Mouse (Mus musculus) bone marrow macrophage, adult 2 months (primary cell): Measurements from ENCODE around the gene Ciita. TPM values are rescaled to one million over a fixed set of nuclear protein-coding genes. Genes with fewer than 3 reads are reported as not detected.

Source experiments
- H3K27ac ChIP-seq: 2 replicates; pipeline ENCODE4 v1.5.1; 2012; ENCODE audit warnings: low read depth, low read length; ENCODE audit not compliant: insufficient read depth
- H3K4me1 ChIP-seq: 2 replicates; pipeline ENCODE4 v1.6.1; 2012; ENCODE audit warnings: low read length; ENCODE audit not compliant: control insufficient read depth, insufficient read depth
- H3K4me3 ChIP-seq: 2 replicates; pipeline ENCODE4 v1.5.1; 2012; ENCODE audit warnings: mild to moderate bottlenecking, low read length, moderate library complexity; ENCODE audit not compliant: insufficient read depth
- CTCF ChIP-seq: IDR thresholded peaks from 2 replicates; pipeline ENCODE4 v1.5.1; 2012; ENCODE audit warnings: low read depth, mild to moderate bottlenecking, low read length, moderate library complexity
- POLR2A ChIP-seq: IDR thresholded peaks from 2 replicates; pipeline ENCODE4 v1.6.1; 2012; ENCODE audit warnings: mild to moderate bottlenecking, low read depth, low read length, borderline replicate concordance
- polyA plus RNA-seq: library from polyadenylated mRNA; stranded (reverse); fragments of >200 nt; gene quantifications from 2 replicates; pipeline ENCODE4 v1.2.4, GENCODE M21; 2012; ENCODE audit not compliant: missing spikeins, insufficient read depth, insufficient read length

Gene Ciita
- polyA plus RNA-seq, 1 experiment: 67.4 TPM

DNA sequence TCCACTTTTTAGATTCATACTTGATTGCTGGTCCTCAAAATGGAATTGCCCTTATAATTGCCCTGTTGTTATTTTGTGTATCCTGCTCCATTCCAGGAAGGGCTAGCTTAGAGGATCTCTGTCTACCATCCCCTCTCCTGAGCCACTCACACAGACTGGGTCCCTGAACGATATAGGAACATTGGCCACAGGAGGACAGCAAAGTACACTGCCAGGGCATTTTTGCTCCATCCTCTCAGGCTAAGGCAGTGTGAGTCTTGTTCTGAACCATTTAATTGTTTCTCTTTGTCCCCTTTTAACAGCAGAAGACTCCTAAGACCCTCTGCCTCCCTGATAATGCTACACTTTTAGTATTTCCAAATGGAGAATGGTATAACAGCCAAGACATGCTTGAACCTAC, 90.8 kb downstream of the Ciita start:
- H3K27ac ChIP-seq: no peak overlapping the region
- H3K4me3 ChIP-seq: no peak overlapping the region
- no peak for TF ChIP-seq POLR2A
- H3K4me1 ChIP-seq: peaks cover 14% of the 10 kb centered on the region

DNA sequence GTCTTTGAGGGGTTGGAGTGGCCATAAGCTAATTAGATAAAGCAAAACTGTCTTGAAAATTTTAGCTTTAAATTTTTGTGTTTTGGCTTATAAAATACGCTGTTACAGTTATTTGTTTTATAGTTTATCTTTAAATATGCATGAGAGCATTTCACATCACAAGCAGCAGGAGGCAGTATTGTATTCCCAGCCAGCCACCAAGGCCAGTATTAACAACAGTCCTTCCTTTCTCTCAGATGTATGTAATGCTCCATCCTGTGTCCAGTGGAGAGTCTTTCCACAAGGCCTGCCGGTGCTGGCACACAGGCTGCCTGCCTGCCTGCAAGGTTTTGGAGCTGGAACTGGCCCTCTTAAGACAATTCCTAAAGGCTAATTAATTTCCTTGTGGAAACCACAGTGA, 92.0 kb downstream of the Ciita start:
- Histone ChIP-seq H3K27ac (no peak overlapping the region), H3K4me1 (peaks cover 14% of the 10 kb centered on the region), H3K4me3 (no peak overlapping the region)
- TF ChIP-seq POLR2A (no peak), CTCF (no peak)

DNA sequence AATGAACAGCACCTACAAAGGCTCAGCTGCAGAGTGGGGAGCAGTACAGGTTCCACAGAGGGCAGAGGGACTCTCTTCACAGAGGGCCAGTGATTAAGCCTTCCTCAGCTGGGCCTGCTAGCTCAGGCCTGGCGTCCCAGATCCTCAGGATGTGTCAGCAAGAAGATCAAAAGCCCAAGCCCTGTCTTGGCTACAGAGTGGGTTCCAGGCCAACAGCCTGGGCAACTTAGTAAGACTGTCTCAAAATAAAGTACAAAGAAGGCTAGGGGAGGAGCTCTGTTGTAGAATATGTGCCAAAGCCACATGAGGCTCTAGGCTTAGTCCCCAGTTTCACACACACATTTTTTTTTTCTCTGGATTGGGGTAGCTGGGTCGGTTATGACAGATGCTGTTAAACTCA, 95.1 kb downstream of the Ciita start:
- H3K27ac ChIP-seq: no peak overlapping the region
- H3K4me3 ChIP-seq: no peak overlapping the region
- H3K4me1 ChIP-seq: peaks cover 4% of the 10 kb centered on the region
- TF ChIP-seq POLR2A: no peak
- TF ChIP-seq CTCF: no peak

DNA sequence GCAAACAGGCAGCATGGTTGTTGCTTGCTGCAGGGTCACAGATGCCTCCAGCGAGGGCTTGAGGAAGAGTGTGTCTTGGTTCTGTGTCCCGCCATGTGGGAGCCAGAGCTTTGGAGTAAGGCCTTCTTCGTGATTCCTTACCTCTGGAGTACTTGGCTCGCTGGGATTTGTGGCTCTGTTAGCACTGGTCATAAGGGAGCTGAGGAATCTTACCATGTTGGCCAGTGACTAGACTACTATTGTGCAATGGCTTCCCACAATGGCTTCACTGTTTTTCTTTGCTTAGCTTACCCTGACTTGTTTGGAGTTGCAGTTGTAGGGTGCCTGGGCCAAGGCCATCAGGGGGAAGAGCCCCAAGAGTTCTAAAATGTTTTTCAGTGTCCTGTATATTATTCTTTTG, 96.1 kb downstream of the Ciita start:
- TF ChIP-seq POLR2A (no peak), CTCF (no peak)
- no peak overlapping the region for H3K27ac ChIP-seq
- H3K4me1 ChIP-seq: no peaks in the 10 kb centered on the region

DNA sequence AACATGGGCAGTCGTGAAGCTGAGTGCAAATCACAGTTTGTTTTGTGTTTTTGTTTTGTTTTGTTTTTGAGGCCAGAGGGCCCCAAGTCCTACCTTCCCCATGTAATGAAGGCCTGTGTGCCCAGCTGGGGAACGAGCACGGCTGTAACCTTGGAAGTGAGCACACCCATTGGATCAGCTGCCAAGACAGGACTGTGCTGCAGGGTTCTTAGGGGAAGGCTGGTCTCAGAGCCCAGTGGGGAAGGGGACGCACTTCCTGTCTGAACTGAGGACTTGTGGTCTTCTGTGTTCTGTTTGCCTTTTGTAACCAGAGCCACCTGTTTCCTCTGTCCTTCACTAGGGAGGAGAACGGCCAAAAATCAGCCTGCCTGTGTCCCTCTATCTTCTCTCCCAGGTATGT, 97.7 kb downstream of the Ciita start:
- Histone ChIP-seq H3K27ac (no peak overlapping the region), H3K4me3 (no peak overlapping the region), H3K4me1 (no peaks in the 10 kb centered on the region)
- no peak for TF ChIP-seq POLR2A
- TF ChIP-seq CTCF: no peak

More for the DNA sequence above, 96.1 kb downstream of the Ciita start:
- no peak overlapping the region for H3K4me3 ChIP-seq

Other genes with a start within 250 kb of the Ciita start
- gene Emp2, start 166.1 kb upstream of the Ciita start, polyA plus RNA-seq: 8.0 and 9.1 TPM in 2 replicates
- gene Tekt5, start 84.6 kb upstream of the Ciita start, polyA plus RNA-seq: not detected in 2 replicates
- gene Nubp1, start 68.1 kb upstream of the Ciita start, polyA plus RNA-seq: 21.4 and 27.9 TPM in 2 replicates
- not detected in 2 replicates for gene Tvp23a, start 32.7 kb upstream of the Ciita start, polyA plus RNA-seq
- gene Dexi, start 63.0 kb downstream of the Ciita start, polyA plus RNA-seq: 16.1 and 18.1 TPM in 2 replicates
- 15.3 and 15.8 TPM in 2 replicates for gene Clec16a, start 65.3 kb downstream of the Ciita start, polyA plus RNA-seq